Mouse (Mus musculus): ENCODE results near the gene 4933415A04Rik. TPM values are rescaled to one million over a fixed set of nuclear protein-coding genes. Genes with fewer than 3 reads are reported as not detected.

Gene 4933415A04Rik
- 3.5 and 4.2 TPM in 2 replicates for polyA plus RNA-seq (2015; fragmentation: Nextera tagmentation; extraction: Ambion mirVana)

DNA sequence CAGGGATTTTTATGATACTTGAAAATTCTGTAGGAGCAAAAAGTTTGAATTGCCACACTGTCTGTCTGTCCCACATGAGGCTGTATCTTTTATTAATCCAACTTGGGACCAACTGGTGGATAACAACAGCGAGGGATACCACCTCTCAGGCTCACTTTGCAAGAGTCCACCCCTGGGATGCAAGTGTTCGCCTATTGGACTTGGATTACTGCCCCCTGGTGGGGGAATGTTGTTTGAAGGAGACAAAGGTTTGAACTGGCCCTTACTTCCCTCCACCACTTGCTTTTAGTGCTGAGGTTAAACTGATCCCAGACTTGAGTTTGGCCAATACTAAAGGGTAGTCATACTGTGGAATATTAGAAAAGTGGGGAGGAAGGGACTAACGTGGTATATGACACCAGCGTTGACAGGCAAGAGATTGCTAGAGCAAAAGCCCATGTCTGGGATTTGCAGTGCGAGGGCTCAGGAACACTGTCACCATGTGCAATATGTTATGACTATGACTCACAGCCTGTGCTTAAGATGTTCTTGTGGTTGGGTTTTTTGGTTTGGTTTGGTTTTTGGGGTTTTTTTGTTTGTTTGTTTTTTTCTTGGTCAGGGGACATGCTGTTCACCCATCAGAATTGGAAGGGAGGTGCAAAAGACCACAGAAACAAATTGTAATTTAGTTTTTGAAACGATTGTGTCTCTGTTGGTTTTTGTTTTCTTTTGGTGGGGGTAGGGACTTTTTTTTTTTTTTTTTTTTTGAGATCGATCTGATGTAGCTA lies at the start of gene 4933415A04Rik:
Gene 4933415A04Rik, plus strand, starts transcription at position 717 of the 767 bp plus-strand sequence.
- no peaks in the 10 kb centered on the region for H3K27me3 ChIP-seq
- H3K9me3 ChIP-seq: no peaks in the 10 kb centered on the region
- no peak for ATAC-seq (ENCODE audit: insufficient number of reproducible peaks, insufficient read depth, low FRiP score, low TSS enrichment, low read depth)
- no peaks in the 10 kb centered on the region; the same call in 1 of the 2 replicates for H3K4me1 ChIP-seq
- no peak within 1 kb of the TSS for H3K4me2 ChIP-seq
- H3K36me3 ChIP-seq: peaks cover 50% of the 10 kb centered on the region
- H3K27ac ChIP-seq: no peak within 1 kb of the TSS
- no peak within 1 kb of the TSS for H3K9ac ChIP-seq
- no peak within 1 kb of the TSS for H3K4me3 ChIP-seq
- WGBS: 69% methylated on average over 7 of the region's 7 CpGs

DNA sequence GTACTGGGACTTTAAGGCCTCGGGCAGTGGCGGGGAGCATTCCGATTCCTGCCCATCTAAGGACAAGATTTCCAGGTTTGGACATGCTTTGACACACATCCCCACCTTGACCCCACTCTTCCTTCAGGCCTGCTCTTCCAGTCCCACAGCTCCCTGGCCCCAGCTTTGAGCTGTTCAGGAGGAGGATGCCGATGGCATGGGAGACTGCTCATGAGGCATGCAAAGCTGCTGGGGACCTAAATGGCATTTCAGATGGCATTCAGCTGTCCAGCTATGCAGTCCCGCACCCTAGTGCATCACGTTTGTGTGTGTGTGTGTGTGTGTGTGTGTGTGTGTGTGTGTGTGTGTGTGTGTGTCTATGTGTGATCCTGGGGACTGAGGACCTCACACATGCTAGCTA lies 49.8 kb upstream of the 4933415A04Rik start:
- Histone ChIP-seq H3K4me1 (peaks cover 8% of the 10 kb centered on the region), H3K9me3 (no peaks in the 10 kb centered on the region), H3K36me3 (peaks cover 44% of the 10 kb centered on the region), H3K4me2 (no peak overlapping the region), H3K9ac (no peak overlapping the region), H3K27me3 (no peaks in the 10 kb centered on the region), H3K4me3 (no peak overlapping the region), H3K27ac (no peak overlapping the region)
- WGBS: 68% methylated on average over 6 of the region's 6 CpGs
- no peak for ATAC-seq (ENCODE audit: insufficient number of reproducible peaks, insufficient read depth, low FRiP score, low TSS enrichment, low read depth)

DNA sequence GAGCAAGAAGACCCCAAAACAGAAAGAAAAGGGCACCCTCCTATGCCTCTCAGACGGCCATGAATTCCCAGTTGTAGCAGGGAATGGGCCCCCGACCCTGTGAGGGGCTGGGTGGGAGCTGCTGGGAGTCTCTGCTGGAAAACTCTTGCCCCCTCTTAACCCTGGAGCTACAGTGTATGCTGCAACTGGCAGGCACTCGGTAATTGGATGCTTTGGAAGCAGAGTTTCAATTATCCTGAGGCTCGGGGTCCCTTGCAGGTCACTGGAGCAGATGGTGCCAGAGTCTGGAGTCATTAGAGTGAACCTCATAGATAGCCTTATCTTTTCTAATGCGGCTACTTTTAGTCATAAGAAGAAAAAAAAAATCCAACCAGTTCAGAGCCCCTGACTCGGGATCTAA lies 47.0 kb upstream of the 4933415A04Rik start:
- Histone ChIP-seq H3K4me3 (no peak overlapping the region), H3K27ac (no peak overlapping the region), H3K4me1 (peaks cover 13% of the 10 kb centered on the region), H3K9me3 (no peaks in the 10 kb centered on the region), H3K36me3 (peaks cover 35% of the 10 kb centered on the region), H3K4me2 (no peak overlapping the region), H3K9ac (no peak overlapping the region), H3K27me3 (no peaks in the 10 kb centered on the region)
- 10% methylated on average over 6 of the region's 6 CpGs for WGBS
- ATAC-seq (ENCODE audit: insufficient number of reproducible peaks, insufficient read depth, low FRiP score, low TSS enrichment, low read depth): no peak

DNA sequence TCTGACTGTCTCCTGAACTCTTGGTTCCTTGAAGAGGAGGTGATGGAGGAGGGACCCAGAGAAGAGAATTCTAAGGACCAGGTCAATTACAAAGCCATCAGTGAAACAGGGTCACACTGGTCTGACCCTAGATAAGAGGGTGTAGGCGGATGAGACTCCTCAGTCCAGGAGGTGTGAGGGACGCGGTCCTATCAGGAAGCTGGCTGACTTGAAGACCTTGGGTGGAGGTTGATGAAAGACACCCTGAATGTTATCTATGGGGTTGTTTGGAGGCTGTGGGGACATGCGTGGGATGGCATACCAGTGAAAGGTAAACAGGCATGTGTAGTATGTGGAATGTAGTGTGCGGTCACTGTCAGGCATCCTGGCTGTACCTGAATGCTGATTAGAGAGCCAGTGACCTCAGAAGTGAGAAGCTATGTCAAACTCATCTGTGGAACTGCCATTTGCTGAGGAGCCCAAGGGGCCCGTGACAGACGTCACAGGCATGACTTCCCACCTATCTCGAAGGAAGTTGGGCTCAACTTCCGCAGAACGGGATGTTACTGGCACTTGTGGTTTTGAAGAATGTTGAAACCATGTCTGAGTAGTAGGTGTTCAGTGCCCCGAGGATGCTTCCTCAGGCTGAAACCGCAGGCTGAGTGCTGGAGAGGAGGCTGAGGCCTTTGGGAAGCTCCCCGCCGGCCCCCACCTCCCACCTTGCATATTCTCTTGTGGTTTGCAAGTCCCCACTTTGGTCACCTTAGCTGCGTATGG lies 43.0 kb upstream of the 4933415A04Rik start:
- 85% methylated on average over 15 of the region's 15 CpGs for WGBS

DNA sequence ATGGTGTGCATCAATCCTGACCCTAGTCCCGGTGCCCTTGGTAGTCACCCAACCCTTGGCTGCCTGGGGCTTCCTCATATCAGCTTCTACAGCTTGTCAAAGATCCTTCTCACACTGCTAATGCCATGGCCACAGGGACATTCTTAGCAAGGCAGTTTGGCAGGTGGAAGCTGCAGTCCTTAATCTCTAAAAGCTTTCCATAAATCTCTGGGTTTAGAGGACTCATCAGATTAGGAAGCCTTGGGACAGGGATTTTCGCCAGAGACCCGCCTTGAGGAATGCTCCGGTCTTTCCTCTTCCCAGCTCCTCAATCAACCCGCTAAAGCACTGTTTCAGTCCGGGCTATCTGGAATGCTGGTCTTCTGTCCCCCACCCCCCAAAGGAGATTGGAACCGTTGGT lies 42.0 kb upstream of the 4933415A04Rik start:
- Histone ChIP-seq H3K4me2 (no peak overlapping the region), H3K4me3 (no peak overlapping the region), H3K9me3 (no peaks in the 10 kb centered on the region), H3K4me1 (peaks cover 35% of the 10 kb centered on the region), H3K9ac (no peak overlapping the region), H3K36me3 (peaks cover 11% of the 10 kb centered on the region), H3K27ac (no peak overlapping the region), H3K27me3 (no peaks in the 10 kb centered on the region)
- 82% methylated on average over 7 of the region's 7 CpGs for WGBS
- ATAC-seq (ENCODE audit: insufficient number of reproducible peaks, insufficient read depth, low FRiP score, low TSS enrichment, low read depth): no peak

More for the DNA sequence above, 43.0 kb upstream of the 4933415A04Rik start:
- Histone ChIP-seq H3K9ac (no peak overlapping the region), H3K4me1 (peaks cover 30% of the 10 kb centered on the region), H3K4me2 (no peak overlapping the region), H3K9me3 (no peaks in the 10 kb centered on the region), H3K27ac (no peak overlapping the region), H3K4me3 (no peak overlapping the region), H3K27me3 (no peaks in the 10 kb centered on the region), H3K36me3 (peaks cover 13% of the 10 kb centered on the region)
- no peak for ATAC-seq (ENCODE audit: insufficient number of reproducible peaks, insufficient read depth, low FRiP score, low TSS enrichment, low read depth)

DNA sequence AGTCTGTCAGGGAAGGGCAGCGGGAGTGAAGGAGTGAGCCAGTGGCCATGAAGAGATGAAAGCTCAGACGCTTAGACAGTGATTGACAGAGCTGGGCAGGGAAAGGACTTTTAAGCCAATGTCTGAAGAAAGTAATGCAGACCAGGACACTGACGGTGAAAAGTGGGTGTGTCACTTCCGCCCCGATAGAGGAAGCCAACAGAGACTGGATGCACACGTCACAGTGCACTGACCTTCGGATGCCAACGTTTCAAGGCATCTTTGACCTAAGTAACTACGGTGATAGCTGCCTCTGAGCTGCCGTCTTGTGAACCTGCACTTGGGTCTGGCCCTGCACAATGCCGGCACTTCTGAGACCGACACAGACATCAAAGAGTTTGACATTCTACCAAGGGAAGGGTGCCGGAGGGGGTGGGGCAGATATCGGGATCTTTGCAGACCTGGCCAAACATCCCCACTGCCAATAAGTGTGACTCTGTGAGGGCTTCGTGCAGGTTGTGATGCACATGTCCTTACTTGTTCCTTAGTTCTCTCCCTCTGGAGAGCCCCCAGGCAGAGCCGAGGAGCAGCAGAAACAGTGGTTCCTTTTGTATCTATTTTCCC lies 40.9 kb upstream of the 4933415A04Rik start:
- Histone ChIP-seq H3K4me3 (no peak overlapping the region), H3K36me3 (peaks cover 11% of the 10 kb centered on the region), H3K9ac (no peak overlapping the region), H3K4me1 (peaks cover 31% of the 10 kb centered on the region), H3K4me2 (no peak overlapping the region), H3K9me3 (no peaks in the 10 kb centered on the region), H3K27me3 (no peaks in the 10 kb centered on the region), H3K27ac (no peak overlapping the region)
- WGBS: 37% methylated on average over 16 of the region's 16 CpGs
- ATAC-seq (ENCODE audit: insufficient number of reproducible peaks, insufficient read depth, low FRiP score, low TSS enrichment, low read depth): no peak

DNA sequence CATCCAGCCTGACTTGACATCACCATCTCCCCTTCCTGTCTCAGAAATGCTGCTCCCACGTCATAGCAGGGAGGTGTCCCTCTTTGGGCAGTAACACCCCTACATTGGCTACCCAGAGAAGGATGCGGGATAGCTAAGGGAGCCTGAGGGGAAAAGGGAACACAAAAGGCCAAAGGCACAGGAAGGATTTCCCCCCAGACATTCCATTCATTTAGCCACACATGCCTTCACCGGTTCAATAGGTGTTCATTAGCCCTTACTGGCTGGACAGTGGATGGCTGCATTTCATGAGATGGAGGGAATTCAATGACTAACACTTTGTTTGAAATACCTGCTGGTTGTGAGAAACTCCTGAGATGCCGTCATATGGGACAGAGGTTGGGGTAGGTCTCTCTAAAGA lies 40.2 kb upstream of the 4933415A04Rik start:
- WGBS: 43% methylated on average over 4 of the region's 4 CpGs

DNA sequence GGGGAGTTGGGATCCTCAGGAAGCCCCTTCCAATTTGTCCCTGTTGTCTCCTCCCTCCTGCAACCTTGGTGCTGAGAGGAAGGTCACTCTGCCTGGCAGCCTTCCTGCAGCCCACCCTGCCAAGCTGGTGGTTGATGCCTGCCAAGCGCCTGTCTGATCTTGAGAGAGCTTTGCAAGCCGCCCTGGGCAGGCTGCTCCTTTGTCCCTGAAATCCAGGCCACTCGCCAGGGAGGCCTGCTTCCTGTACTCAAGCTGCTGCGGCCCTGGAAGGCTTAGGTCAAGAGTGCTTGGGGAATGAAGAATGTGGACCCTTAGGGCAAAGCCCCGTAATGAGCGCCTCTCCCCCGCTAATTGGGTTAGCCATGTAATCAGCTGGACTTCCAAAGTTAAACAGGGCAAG lies 38.7 kb upstream of the 4933415A04Rik start:
- no peak overlapping the region for H3K4me2 ChIP-seq
- H3K9ac ChIP-seq: peak overlapping the region; percentile 41
- peaks cover 9% of the 10 kb centered on the region for H3K36me3 ChIP-seq
- no peak for ATAC-seq (ENCODE audit: insufficient number of reproducible peaks, insufficient read depth, low FRiP score, low TSS enrichment, low read depth)
- WGBS: 19% methylated on average over 7 of the region's 7 CpGs
- H3K9me3 ChIP-seq: no peaks in the 10 kb centered on the region
- peaks cover 41% of the 10 kb centered on the region for H3K4me1 ChIP-seq
- H3K4me3 ChIP-seq: no peak overlapping the region
- H3K27ac ChIP-seq: 0 out of 2 replicates have a peak overlapping the region, but pooled peaks have one; percentile 18
- no peaks in the 10 kb centered on the region for H3K27me3 ChIP-seq

More for the DNA sequence above, 40.2 kb upstream of the 4933415A04Rik start:
- ATAC-seq (ENCODE audit: insufficient number of reproducible peaks, insufficient read depth, low FRiP score, low TSS enrichment, low read depth): no peak
- Histone ChIP-seq H3K36me3 (peaks cover 11% of the 10 kb centered on the region), H3K9me3 (no peaks in the 10 kb centered on the region), H3K4me2 (no peak overlapping the region), H3K9ac (no peak overlapping the region), H3K27me3 (no peaks in the 10 kb centered on the region), H3K27ac (no peak overlapping the region), H3K4me3 (no peak overlapping the region), H3K4me1 (peaks cover 34% of the 10 kb centered on the region)

DNA sequence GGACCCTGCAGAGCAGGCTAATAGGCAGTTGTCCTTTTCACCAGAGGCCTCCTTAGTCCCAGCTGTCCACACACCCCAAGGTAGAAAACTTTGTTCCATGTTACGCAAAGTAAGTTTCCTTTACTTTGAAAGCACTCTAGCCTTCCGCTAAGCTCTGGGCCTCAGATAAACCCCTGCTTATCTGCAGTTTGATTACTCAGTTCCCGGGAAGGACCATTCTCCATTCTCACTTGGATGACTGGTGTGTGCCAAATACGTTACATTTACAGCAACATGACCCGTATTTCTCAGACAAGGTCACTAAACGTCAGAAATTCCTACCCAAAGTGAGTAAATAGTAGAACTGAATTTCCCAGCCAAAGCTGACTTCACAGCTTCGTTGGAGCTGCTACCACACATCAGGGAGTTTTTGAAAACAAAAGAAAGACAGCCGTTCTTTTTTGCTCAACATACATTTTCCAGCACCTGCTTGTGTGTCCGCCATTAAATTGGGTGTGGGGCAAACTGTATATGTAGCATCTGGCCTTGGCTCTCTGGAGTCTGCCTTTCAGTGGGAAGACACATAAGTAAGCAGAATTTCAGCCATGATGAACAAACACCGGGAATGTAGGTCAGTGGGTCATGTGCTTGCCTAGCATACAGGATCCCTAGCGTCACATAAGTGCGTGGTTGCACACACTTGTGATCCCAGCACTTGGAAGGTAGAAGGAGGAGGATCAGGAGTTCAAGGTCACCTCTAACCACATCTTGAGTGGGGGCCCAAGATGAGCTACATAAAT lies 38.0 kb upstream of the 4933415A04Rik start:
- 60% methylated on average over 12 of the region's 12 CpGs for WGBS
- Histone ChIP-seq H3K9me3 (no peaks in the 10 kb centered on the region), H3K9ac (peak overlapping the region; percentile 41), H3K4me2 (no peak overlapping the region), H3K36me3 (peaks cover 2% of the 10 kb centered on the region; the same call in 1 of the 2 replicates), H3K27ac (0 out of 2 replicates have a peak overlapping the region, but pooled peaks have one; percentile 18), H3K4me1 (peaks cover 41% of the 10 kb centered on the region), H3K4me3 (no peak overlapping the region), H3K27me3 (no peaks in the 10 kb centered on the region)
- no peak for ATAC-seq (ENCODE audit: insufficient number of reproducible peaks, insufficient read depth, low FRiP score, low TSS enrichment, low read depth)

DNA sequence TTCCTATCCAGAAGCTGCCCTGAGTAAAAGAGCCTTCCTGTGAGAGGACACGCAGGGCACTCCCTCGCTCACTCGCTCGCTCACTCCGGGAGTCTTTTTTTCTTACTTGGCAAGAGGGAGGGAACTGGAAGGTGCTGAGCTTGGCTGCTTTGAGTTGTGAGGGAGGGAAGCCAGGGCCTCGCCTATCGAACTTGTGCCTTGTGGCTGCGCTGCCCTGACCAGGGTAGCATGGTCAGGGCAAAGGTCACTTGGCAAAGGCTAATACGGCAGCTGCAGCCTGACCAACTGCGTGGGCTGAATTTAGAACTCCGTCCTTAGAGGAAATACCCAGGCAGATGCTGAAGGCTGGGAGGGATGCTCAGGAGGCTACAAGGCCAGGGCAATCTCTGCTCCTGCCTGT lies 37.1 kb upstream of the 4933415A04Rik start:
- Histone ChIP-seq H3K9me3 (no peaks in the 10 kb centered on the region), H3K9ac (no peak overlapping the region), H3K27ac (no peak overlapping the region), H3K4me2 (no peak overlapping the region), H3K4me3 (no peak overlapping the region), H3K27me3 (no peaks in the 10 kb centered on the region), H3K36me3 (no peaks in the 10 kb centered on the region), H3K4me1 (peaks cover 38% of the 10 kb centered on the region)
- no peak for ATAC-seq (ENCODE audit: insufficient number of reproducible peaks, insufficient read depth, low FRiP score, low TSS enrichment, low read depth)
- 36% methylated on average over 11 of the region's 11 CpGs for WGBS

DNA sequence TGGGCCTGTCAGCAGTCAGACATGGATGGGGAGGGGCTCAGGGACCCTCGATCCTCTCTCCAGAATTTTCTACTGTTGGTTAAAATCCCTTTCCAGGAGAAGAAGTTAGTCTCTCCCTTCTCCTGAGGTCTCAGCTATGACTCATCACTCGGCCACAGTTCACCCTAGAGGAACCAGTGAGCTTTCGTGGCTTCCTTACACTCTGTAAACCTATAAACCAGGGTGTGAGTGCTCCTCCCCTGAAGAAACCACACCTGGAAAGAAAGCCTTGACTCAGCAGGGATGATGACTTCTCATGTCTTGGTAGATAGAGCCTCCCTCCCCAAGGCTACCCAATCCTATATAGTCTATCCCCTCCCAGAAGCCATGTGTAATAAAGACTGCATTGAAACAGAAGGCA lies 35.1 kb upstream of the 4933415A04Rik start:
- peaks cover 30% of the 10 kb centered on the region for H3K4me1 ChIP-seq
- H3K36me3 ChIP-seq: no peaks in the 10 kb centered on the region
- H3K27me3 ChIP-seq: no peaks in the 10 kb centered on the region
- no peak overlapping the region for H3K4me2 ChIP-seq
- no peak overlapping the region for H3K9ac ChIP-seq
- no peaks in the 10 kb centered on the region for H3K9me3 ChIP-seq
- 75% methylated on average over 3 of the region's 3 CpGs for WGBS
- ATAC-seq (ENCODE audit: insufficient number of reproducible peaks, insufficient read depth, low FRiP score, low TSS enrichment, low read depth): no peak
- H3K27ac ChIP-seq: no peak overlapping the region
- H3K4me3 ChIP-seq: no peak overlapping the region

All from embryonic facial prominence, embryonic 13.5 days (tissue).